Mouse (Mus musculus) neutrophil, adult 65 days (primary cell): ENCODE results near the gene Gas6. TPM values are rescaled to one million over a fixed set of nuclear protein-coding genes. Genes with fewer than 3 reads are reported as not detected.

Experiments used
- total RNA-seq: library from RNA; stranded (reverse); gene quantifications from 2 replicates; pipeline ENCODE4 v1.2.4, GENCODE M21; 2023

Gene Gas6
- total RNA-seq, result 0.84 and 0.88 TPM in 2 replicates

DNA sequence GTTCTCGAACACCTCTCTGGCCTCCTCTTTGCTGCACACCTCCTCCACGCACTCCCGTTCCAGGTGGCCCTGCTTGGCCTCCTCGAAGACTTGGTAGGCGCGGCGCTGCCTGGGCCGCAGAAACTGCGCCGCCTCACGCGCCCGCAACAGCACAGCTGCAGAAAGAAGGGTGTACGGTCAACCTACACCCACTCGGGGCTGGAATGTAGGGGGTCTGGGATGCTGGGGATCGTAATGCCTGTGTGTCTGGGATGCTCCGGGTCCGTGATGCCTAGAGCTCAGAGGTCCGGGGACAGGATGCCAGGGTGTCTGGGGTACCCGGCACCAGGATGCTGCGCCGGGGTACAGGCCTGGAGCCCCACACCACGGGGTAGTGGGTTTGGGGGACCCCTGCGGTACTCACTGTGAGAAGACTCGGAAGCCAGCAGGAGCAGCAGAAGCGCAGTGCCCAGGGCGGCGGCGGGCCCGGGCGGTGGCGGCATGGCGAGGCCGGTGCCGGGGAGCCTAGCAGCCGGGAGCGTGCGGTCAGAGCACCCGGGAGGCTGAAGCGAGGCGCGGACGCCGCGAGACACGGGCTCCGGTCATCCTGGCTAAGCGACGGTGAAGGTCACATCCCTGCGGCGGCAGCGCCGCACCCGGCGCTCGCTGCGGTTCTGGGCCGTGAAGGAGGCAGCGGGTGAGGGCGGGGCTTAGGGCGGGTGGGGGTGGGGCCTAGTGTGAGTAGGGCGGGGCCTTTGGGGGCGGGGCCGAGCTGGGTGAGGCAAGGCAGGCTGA, at the start of gene Gas6:
Gene Gas6 (minus strand): TSS at position 633 of the 774 bp plus-strand sequence.

DNA sequence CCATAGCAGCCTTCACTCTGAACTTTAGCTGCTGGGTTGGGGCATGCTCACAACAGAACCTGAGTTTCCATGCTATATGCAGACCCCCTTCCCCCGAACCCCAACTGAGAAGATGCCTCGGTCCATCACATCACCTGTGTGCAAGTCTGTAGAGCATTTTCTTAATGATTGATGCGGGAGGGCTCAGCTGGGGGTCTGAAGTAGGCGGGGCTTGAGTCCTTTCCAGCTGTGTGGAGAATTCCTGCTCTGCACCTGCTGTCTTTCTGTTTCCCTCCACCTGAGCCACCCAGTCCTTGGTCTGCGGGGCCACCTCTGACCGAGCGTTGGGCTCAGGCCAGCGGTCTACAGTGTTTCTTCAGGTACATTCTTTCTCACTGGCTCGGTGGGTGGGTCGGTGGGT, 59.4 kb downstream of the Gas6 start, which contains the start of gene Tmem255b:
Gene Tmem255b (plus strand): TSS at position 301 of the 400 bp plus-strand sequence.

Other genes with a start within 250 kb of the Gas6 start
- gene Adprhl1, start 240.3 kb downstream of the Gas6 start, total RNA-seq, result not detected in 2 replicates
- gene Dcun1d2, start 206.4 kb downstream of the Gas6 start, total RNA-seq, result 6.1 and 7.5 TPM in 2 replicates
- 46.5 and 58.3 TPM in 2 replicates for gene Tmco3, start 206.3 kb downstream of the Gas6 start, total RNA-seq
- 150 and 168 TPM in 2 replicates for gene Tfdp1, start 155.7 kb downstream of the Gas6 start, total RNA-seq
- not detected in 2 replicates for gene Atp4b, start 97.7 kb downstream of the Gas6 start, total RNA-seq
- 0.14 and 0.19 TPM in 2 replicates for gene Grk1, start 89.4 kb downstream of the Gas6 start, total RNA-seq
- not detected in 2 replicates for gene Tmem255b, start 59.3 kb downstream of the Gas6 start, total RNA-seq
- 2.4 and 5.1 TPM in 2 replicates for gene 1700029H14Rik, start 68.0 kb upstream of the Gas6 start, total RNA-seq
- 146 TPM in 2 replicates for gene Rasa3, start 183.1 kb upstream of the Gas6 start, total RNA-seq
- not detected in 2 replicates for gene Cfap97d2, start 211.4 kb upstream of the Gas6 start, total RNA-seq